Mouse (Mus musculus): ENCODE results near the gene Ift80. TPM values are rescaled to one million over a fixed set of nuclear protein-coding genes. Genes with fewer than 3 reads are reported as not detected.
"Not testable (repeated sequence)": the region's sequence is repeated elsewhere in the genome, so short reads cannot be mapped to it uniquely, and the experiment has no call there.

Gene Ift80
- total RNA-seq, 2 experiments from 2014 or later = 22.5 to 23.6 TPM

GRCm38 (mm10) chr3:69004055-69004436, 324 bp downstream of the Ift80 start:
- intact Hi-C loops (cut with DNase I) = no loop called here
- no peak for DNase-seq (ENCODE audit: low spot score in 2 of 2)

- DNase-seq (ENCODE audit: low spot score in 2 of 2) = no peak
- intact Hi-C loops (cut with DNase I) = no loop called here
These were observed 1.6 kb downstream of the Ift80 start for GRCm38 (mm10) chr3:69002781-69003180.

- DNase-seq (ENCODE audit: low spot score in 2 of 2) = no peak
- intact Hi-C loops (cut with DNase I) = no loop called here
These were observed 17.8 kb downstream of the Ift80 start for GRCm38 (mm10) chr3:68986550-68986949.

GRCm38 (mm10) chr3:68980898-68981297, 23.5 kb downstream of the Ift80 start:
- intact Hi-C loops (cut with DNase I) = no loop called here
- no peak for DNase-seq (ENCODE audit: low spot score in 2 of 2)

GRCm38 (mm10) chr3:68979187-68979586, 25.2 kb downstream of the Ift80 start:
- DNase-seq (ENCODE audit: low spot score in 2 of 2) = no peak
- intact Hi-C loops (cut with DNase I) = no loop called here

- intact Hi-C loops (cut with DNase I) = no loop called here
- DNase-seq (ENCODE audit: low spot score in 2 of 2) = no peak
These were observed 26.7 kb downstream of the Ift80 start for GRCm38 (mm10) chr3:68977696-68978095.

- intact Hi-C loops (cut with DNase I) = no loop called here
- no peak for DNase-seq (ENCODE audit: low spot score in 2 of 2)
These were observed 28.6 kb downstream of the Ift80 start for GRCm38 (mm10) chr3:68975533-68976490.

- no peak for DNase-seq (ENCODE audit: low spot score in 2 of 2)
- intact Hi-C loops (cut with DNase I) = no loop called here
These were observed 29.5 kb downstream of the Ift80 start for GRCm38 (mm10) chr3:68974639-68975532.

- DNase-seq (ENCODE audit: low spot score in 2 of 2) = no peak
These were observed 30.8 kb downstream of the Ift80 start for GRCm38 (mm10) chr3:68973574-68973973.

GRCm38 (mm10) chr3:68969091-68969590, 35.2 kb downstream of the Ift80 start:
- DNase-seq (ENCODE audit: low spot score in 2 of 2) = no peak
- intact Hi-C loops (cut with DNase I) = no loop called here

More at GRCm38 (mm10) chr3:68973574-68973973, 30.8 kb downstream of the Ift80 start:
- intact Hi-C loops (cut with DNase I) = no loop called here

GRCm38 (mm10) chr3:68967404-68967803, 37.0 kb downstream of the Ift80 start:
- intact Hi-C loops (cut with DNase I) = no loop called here
- DNase-seq (ENCODE audit: low spot score in 2 of 2) = no peak

GRCm38 (mm10) chr3:68966527-68967285, 37.7 kb downstream of the Ift80 start:
- DNase-seq (ENCODE audit: low spot score in 2 of 2) = no peak

GRCm38 (mm10) chr3:68964682-68965081, 39.7 kb downstream of the Ift80 start:
- DNase-seq (ENCODE audit: low spot score in 2 of 2) = no peak
- intact Hi-C loops (cut with DNase I) = no loop called here

More at GRCm38 (mm10) chr3:68966527-68967285, 37.7 kb downstream of the Ift80 start:
- intact Hi-C loops (cut with DNase I) = no loop called here

GRCm38 (mm10) chr3:68957413-68957812, 47.0 kb downstream of the Ift80 start:
- DNase-seq (ENCODE audit: low spot score in 2 of 2) = no peak
- intact Hi-C loops (cut with DNase I) = no loop called here

GRCm38 (mm10) chr3:68956454-68956853, 47.9 kb downstream of the Ift80 start:
- no peak for DNase-seq (ENCODE audit: low spot score in 2 of 2)
- intact Hi-C loops (cut with DNase I) = no loop called here

- DNase-seq (ENCODE audit: low spot score in 2 of 2) = no peak
- intact Hi-C loops (cut with DNase I) = loop anchor here (2.0 kb wide), 1 partner anchor 158 kb away; no protein-coding TSS in a partner anchor
These were observed 49.9 kb downstream of the Ift80 start for GRCm38 (mm10) chr3:68954487-68954886.

- intact Hi-C loops (cut with DNase I) = no loop called here
- no peak for DNase-seq (ENCODE audit: low spot score in 2 of 2)
These were observed 51.7 kb downstream of the Ift80 start for GRCm38 (mm10) chr3:68952707-68953106.

GRCm38 (mm10) chr3:68951971-68952370, 52.4 kb downstream of the Ift80 start:
- intact Hi-C loops (cut with DNase I); DNase-seq (ENCODE audit: low spot score in 2 of 2): not testable (repeated sequence)

- DNase-seq (ENCODE audit: low spot score in 2 of 2) = no peak
- intact Hi-C loops (cut with DNase I) = no loop called here
These were observed 55.0 kb downstream of the Ift80 start for GRCm38 (mm10) chr3:68949381-68949780.

Measured in left cerebral cortex, postnatal 36 days (tissue).